Mouse (Mus musculus) frontal cortex, postnatal 10 days (tissue): ENCODE measurements around the gene Phgr1.
A peak's percentile ranks its signal among the peaks of the same experiment; 100 is the strongest.

Experiments
- DNase-seq, 2 experiments: peaks; one replicate each; pipeline ENCODE4 v3.0.0; 2022; ENCODE audit warnings: low spot score in 2 of 2, mixed read lengths in 1 of 2

Gene Phgr1

DNA sequence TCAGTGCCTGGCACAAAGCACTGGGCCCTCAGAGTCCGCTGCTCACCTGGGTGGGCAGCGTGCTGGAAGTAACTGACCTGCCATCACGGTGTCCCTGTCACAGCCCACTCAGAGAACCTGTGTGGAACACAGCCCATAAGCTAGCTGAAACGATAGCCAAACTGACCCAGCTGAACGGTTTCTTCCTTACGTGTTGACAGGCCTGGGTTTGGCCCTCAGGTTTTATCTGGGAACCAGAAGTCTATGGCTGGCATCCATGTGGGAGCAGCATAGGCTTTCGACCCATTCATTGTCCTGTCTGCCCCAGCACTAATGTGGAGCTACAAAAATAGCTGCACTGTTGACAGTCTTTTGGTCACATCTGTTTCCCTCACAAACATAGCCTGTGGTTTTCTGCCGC is 22.1 kb upstream of the Phgr1 start:
- no peak for DNase-seq

DNA sequence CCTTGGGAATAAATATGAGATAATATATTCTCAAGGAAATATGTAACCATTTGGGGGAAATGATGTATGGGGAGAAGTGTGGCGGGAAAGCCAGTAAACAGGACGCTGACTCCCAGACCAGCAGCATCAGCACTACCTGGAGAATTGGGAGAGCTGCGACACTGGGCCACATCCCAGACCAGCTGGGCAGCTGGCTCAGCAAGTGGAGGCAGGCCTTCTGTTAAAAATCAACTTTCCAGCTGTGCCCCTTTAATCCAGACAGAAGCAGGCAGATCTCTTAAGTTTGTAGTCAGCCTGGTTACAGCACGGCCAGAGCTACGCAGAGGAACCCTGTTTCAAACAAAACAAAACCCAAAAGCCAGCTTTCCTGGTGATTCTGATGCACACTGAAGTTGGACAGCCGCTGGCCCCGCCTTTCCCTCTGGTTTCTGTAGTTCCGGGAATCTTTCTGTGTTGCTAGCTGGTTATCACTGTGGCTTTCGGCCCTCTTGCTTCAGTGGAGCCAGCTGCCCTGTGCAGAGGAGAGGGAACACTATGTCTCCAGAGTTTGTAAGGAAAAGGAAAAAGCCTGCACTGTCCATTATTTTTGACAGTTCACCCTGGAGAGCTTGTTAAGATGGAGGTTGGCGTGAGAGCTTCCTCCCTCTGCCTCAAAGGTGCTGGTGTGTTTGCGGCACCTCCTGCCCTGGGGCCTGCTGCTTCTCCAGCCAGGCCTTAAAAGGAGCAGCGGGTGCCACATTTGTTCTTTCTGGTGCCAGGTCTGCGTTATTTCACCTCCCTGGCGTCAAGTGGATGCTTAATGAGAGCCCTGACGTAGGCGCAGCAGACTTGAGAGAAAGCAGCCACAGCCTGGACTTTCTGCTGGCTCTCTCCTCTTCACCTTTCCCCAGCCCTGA is 20.4 kb upstream of the Phgr1 start:
- no peak for DNase-seq

DNA sequence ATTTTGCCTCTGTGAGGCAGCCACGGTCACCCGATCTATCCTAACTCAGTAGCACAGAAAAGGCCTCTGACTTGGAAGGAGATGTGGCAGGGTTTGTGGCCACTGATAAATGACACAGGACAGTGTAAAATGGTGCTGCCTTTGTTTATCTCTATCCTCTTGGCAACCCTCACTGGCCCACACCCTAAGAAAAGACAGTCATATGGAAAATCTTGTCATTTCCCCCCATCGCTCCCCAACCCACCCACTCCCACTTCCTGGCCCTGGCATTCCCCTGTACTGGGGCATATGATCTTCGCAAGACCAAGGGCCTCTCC is 19.8 kb upstream of the Phgr1 start:
- no peak for DNase-seq

DNA sequence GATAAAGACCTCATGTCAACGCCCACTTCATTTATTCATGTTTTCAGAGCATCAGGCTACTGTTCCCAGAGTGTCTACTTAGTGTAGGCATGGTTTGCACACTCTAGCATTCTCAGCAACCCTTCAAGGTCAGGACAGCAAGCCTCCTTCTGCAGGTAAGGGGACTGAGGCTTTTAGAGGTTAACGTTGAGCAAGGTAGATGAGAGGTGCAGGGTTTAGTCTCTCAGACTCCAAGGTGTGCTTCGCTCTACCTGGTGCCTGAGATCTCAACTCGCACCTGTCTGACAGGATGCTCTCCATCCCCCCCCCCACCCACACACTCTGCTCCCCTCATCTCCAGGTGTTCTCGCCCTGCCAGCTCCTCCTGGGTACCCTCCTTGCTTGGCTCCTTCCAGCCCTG is 18.4 kb upstream of the Phgr1 start:
- no peak for DNase-seq

DNA sequence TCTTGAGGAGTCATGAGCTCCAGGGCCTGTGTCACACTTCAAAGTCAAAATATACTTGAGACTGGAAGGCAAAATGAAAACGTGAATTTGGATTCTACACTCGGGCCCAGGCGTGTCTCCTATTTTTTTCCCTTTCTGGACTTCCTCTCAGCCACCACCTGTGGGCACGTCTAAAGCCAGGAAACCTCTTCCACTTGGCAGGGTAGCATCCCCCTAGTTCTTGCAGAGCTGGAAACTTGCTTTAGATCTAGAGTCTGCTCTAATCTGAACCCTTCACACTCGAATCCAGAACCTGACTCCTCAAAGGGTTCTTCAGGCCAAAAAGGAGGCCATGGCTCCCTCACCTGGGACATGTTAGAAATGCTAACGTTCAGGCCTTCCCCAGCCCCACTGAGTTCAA is 17.2 kb upstream of the Phgr1 start:
- DNase-seq, result no peak

DNA sequence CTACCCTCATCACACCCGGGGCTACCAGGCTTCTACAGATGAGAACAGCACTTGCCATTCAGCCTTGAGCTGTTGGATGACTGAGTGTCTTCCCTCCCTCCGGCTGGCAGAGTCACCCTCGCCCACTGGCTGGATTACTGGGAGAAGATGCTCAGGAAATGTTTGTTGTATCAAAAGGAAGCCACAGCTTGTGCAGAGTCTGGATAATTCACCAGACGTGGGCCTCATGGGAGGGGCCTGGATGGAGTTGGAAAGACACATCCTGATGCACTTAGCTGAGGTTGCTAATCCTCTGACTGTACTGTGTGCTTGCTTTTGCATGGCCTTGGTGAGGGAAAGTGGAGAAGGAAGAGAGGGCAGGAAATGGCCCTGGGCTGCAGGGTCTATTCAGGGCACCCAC is 16.5 kb upstream of the Phgr1 start:
- DNase-seq, result no peak

DNA sequence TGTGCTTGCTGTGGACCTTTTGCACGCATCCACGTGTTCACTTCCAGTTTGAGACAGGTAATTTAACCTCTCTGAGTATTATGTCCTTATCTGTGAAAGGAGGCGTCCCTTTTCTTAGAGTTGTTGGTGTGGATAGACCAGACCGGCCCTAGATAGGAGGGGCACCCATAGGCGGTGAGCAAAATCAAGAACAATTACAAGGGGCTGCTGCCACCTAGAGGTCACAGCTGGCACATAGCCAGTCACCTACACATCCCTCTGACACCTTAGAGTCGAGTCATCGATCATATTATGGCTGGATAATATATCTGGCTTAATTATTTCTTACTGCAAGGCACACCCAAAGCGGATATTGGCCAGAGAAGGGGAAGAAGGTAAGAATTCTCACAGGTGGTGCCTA is 12.7 kb upstream of the Phgr1 start:
- DNase-seq, result peak in 1 of 2 experiments; percentile 55

DNA sequence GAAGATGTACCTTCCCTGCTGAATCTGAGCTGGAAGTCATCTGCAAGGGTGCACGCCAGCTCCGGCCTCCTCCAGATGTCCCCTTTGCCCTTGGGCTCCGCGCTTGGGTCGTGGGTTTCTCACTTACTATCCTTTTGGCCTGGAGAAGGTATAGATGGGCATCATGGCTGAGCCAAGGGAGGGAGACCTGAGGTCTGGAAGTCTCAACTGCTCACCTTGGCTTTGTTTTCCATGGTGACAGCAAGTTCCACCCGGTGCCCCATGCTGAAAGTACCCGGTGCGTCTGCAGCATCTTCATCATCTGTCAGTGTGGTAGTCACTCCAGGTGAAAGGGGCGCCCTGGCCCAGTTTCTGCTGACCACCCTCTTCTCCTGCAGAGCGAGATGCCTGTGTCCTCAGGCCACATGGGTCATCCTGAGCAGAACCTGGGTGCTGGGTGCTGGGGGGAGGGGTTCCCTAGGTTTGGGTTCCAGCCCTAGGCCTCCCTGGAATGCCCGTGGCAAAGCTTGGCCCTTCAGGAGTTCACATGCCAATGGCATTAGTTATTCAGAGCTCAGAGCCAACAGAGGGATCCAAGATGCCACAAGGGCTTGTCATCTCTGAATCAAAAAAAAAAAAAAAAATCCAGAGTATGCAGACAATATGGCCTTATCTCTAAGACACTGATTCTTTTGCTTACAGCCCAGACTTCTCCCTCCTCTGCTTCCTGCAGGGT is 12.1 kb upstream of the Phgr1 start:
- no peak for DNase-seq

DNA sequence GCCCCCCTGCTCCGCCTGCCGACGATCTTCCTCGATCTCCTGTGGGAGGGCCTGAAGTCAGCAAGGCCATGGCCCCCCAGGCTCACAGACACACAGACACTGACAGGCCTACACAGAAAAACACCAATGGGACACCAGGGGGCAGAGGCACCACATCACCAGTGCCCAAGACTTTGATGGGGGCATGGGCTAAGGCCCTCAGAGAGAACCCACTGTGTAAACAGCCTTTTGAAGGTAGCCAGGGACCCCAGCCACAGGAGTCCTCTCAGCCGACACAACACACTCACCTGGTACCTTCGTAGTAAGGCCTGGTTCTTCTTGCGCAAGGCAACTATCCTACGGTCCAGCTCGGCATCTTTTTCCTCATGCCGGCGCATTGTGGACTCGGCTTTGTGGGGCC is 11.2 kb upstream of the Phgr1 start:
- no peak for DNase-seq

DNA sequence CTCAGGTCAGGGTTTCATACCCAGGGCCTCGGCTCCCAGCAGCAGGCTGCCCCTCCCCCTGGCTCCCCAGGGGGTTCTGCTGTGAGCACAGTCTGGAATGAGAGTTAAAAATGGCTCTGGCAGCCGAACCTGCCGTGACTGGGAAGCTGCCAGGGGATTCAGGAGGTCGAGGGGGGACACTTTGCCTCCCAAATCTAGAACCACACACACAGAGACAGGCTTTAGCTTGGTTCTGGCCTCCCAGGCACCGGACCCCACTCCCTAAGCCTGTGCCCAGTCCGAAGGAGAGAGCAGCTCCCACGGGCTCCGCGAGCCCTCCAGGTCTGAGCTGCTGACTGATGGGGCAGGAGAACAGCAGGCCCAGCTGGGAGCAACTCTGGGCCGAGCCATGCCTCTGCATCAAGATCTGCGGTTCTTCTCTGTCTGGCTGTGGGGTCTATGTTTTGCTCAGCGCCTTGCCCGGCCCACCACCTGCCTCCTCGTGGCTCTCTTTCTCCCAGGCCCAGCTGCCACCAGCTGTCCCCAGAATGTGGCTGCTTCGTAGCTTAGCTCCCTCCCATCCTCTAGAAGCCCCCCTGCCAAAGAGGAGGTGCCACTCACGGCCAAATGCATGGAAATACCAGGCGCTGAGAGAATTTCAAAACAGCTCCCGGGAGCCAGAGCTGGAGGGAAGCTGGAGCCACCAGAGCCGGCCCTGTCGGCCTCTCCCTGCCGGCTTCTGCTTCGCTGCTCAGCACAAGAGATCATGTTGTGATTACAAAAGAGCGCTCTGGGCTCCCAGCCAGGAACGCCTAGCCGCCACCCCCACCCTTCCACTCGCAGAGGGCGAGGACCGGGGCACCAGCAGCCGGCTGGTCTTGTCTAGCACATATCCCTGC is 10.4 kb upstream of the Phgr1 start, which contains the start of gene Ccdc9b:
Ccdc9b (minus strand) TSS at position 756 of the 878 bp plus-strand sequence.
- DNase-seq, result peak; percentile 84

DNA sequence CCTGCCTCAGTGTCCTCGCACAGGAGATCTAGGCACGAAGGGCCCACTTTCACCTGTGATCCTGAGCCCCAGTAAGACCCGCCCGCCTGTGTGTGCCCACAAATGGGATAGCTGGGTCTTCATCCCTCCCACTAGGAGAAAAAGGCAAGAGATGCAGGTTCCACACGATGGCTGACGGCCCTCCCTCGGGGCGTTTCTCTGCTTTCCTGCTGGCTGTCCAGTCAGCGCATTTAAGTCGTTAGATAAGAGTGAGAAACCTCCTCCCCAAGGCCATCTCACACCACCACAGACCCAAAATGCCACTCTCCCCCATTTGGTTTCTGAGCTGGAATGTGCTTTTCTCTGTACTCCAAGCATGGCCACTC is 9.8 kb upstream of the Phgr1 start:
- no peak for DNase-seq

DNA sequence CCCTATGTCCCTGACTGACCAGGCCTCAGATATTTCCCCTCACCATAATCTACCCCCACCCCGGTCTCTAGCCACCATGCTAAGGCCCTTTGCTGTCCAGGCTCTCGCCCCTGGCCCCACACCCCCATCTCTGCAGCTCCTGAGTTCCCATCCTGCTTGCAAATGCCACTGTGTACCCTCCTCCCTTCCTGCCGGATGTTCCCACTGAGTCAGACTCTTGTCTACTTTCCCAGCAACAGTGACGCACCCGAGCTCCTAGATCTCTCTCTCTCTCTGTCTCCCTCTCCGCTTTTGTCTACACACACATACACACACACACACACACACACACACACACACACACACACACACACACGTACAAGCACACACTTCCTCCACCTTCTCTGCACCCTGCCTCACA is 9.1 kb upstream of the Phgr1 start:
- DNase-seq, result peak in 1 of 2 experiments; percentile 50

DNA sequence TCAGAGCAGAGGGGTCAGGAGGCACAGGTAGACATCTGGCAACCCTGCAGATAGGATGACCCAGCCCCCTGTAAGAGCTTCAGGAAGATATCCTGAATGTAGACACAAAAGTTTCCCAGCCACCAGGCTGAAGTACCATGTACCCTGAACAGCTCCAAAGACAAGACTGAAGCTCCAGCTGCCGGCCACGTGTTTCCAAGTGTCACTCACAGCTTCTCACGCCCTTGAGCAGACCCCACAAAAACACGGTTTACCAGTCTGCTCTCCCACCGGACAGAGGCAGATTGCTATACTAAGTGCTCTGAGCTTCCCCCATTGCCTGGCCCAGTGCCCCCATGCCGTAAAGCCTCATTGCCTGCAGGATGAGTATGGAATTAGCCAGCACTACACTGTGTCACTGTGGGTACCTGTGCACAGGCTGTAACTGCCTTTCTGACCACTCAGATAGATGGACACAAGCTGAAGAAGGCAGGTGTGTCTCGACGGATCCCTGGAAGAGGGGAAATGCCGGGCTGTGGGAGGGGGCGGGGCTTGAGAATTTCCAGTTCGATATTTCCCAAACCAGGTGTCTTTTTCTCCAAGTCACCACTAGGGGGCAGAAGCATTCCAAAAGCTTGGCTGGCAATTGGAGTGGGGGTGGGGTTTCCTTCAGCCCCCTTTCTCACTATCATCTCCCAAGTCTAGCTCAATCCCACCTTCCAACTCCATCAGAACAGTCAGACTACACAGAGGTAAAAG is 8.3 kb upstream of the Phgr1 start:
- peak; percentile 29 to 49 for DNase-seq

DNA sequence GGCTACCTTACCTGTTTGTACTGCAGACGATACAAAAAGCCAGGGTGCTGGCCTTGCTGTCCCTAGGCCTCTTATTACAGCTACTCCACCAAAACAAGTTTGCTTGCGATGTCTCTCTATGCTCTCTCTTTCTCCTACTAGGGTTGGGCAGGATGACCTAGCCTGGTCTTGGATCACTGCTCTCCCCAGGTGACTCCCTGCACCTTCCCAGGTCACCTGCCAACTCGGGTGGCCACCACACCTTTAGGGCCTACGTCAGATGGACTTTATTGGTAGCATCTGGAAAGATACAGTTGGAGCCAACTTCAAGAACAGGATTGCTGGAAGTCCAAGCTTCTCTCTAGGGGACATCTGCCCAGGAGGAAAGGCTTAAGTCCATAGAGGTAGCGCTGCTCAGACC is 7.7 kb upstream of the Phgr1 start:
- no peak for DNase-seq

DNA sequence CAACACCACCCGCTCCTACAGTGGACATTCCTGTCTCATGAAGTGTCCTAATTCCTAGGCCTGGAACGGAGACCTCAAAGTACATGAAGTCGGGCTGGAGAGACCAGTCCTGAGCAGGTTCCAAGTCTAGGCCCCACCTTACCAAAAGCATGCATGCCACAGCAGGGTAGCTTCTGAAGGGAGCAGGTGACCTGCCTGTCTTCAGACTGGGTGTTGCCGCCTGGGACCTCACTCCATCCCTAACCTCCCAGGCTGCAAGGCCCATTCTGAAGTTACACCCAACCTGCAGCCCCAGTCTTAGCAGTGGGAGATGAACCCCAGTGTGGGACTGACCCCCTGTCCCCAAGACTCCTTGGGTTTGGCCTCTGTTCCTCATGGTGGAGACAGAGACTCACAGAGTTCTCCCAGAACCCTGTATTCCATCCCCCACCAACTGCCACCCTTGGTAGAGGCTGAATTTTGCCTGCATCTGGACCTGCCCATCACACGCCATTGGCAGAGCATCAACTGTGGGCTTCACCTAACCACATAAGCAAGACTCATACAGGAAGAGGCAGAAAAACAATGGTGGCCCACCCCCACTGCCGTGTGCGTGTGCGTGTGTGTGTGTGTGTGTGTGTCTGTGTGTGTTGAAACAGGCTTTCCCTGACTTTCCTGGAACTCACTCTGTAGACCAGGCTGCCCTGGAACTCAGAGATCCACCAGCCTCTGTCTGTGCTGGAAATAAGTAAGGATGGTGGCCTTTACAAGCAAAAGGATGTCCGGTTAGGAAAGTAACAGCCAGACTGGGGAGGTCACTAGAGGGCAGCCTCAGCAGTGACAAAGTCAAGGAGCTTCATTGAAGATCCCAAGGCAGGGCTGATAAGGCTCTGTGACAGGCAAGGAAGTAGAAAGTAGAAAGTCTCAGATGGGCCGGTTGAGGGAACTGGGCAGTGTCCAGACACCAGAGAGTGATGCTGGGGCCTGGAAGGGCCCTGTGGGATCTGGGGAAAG is 6.2 kb upstream of the Phgr1 start:
- DNase-seq, result no peak

DNA sequence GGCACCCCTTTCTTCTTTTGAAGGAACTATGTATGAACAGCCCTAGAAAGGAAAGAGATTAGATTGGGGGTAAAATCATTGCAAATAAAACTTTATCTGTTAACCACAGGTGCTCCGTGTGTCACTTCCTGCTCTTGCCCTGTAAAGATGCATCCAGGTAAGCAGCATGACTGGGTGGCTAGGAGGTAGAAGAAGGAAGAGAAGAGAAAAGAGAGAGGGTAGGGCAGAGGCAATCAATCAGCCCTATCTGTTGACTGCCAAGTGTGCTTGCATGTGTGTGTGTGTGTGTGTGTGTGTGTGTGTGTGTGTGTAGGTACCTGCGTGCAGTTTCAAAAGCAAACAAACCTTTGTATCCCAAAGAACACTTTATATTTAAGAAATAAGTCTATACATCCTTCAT is 2.0 kb downstream of the Phgr1 start:
- no peak for DNase-seq

DNA sequence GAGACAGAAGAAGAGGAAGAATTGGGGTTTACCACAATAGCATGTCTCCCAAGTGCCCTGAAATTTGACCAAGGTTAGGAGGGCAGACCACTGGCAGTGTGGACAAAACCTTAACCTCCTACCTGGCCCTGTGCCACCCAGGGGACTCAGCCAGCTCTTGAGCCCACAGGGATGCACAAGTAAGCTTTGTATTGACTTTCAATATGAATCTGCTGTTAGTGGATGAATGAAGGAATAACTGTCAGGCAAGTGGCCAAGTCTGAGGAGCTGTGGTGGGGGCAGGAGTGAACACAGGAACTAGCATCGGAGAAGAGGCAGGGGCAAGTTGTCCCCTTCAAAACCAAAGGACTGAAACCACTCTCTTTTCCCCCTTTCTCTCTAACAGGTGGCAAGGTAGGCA is 2.8 kb downstream of the Phgr1 start:
- DNase-seq, result no peak

DNA sequence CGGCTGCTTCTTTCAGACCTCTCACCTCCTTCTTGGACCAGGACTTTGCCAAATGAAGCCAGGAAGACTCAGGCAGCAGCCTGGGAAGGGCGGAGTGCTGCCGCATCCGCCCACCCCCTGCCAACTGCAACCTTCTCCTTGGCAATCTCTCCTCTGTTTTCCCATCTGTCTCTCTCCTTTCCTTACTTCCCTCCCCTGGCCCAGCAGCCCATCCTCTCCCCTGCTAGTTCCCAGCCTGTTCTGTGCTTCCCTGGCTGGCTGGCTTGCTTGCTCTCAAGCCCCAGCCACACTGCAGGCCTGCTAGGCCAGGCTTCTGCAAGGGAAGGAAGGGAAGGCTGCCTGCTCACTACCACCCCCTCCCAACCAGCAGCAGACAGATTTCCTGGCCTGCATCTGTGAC is 3.3 kb downstream of the Phgr1 start:
- DNase-seq, result peak; percentile 44 to 71

DNA sequence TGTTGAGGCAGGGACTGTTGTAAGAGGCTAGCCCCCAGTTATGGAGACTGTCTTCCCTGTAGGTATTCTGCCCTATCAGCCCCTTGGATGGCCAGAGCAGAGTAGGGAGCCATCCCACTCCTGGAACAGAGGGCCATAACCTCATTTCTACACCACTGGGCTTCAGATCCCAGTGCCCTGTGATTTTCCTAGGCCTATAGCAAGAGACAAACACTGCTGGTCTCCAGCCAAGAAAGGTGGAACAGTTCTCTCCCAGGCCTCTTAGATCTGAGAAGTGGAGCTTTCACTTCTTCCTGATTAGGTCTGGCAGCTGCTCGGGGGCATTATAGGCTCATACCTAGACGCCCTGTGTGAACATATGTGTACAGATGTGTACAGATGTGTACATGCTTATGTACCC is 3.7 kb downstream of the Phgr1 start:
- no peak for DNase-seq

DNA sequence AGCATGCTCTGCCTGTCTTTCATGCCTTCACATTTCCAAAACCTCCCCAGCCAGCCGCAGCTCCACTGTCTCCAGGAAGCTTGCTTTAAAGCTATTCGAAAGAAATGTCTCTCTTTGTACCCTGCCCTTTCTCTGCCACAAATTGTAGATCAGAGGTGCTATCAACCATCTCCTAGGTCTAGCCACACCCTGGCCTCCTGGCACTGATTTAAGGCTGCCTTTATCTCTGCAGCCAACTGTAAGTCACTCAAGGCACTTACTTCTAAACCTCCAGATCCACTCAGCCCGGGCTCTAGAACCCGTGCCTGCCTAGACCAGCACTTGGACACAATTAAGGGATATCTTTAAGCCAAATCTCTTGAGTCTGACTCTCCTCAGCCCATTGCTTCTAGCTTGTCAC is 5.8 kb downstream of the Phgr1 start:
- no peak for DNase-seq
